Mouse (Mus musculus): ENCODE measurements at regions not wholly inside any gene's neighbourhood (a gene's known extent, or its start where the extent isn't known, plus 50 kb on each side); places are given as distances from the start of the nearest gene placed in this dataset.

DNA sequence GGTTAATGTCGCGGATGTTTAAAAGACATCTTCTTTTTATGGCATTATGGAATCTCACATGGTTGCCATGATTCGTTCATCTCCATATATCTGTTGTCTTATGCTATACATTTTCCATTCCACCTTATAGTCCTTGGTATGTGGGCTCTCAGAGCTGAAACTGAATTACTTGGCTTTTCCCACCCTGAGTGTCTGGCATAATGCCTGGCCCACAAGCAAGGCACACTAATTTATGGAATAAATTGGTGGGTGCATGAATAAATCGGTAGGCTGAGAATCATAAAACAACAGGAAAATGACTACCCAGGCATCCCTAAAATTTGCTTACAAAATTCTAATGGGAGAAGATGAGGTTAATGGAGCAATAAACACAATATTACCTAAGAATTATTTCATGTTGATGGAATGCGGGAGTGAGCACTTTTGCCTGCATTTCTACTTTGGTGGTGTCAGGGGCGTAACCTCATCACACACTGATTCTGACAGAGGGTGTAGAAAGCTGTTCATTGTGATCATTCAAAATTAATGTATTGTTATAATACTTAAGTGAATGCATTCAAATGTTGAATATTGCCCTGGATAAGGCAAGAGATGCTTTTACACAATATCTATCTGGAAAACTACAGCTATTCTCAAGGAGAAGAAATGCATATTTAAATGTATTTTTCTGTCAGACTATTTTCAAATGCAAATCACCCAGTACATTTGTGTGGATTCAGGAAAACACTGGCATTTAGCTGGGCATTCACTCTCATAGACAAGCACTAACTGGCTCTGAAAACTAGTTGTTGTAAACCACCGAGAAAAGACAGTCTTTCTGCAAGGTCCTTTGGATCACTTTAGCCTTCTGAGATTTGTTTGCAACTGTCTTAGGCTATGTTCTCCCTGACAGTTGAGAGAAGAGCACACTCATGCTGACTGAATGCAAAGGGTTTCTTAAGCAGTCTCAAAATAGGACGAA is 190.1 kb downstream of the Pcdh18 start:
- TF ChIP-seq POLR2A (IDR thresholded peaks at IDR 0.05; ENCODE audit: insufficient read depth, low read depth, low read length) (no peak), CTCF (IDR thresholded peaks at IDR 0.05; ENCODE audit: insufficient read depth, low read depth, low read length) (no peak)
- 61% methylated on average over 8 of the region's 8 CpGs for WGBS
- Histone ChIP-seq H3K4me1 (ENCODE audit: control insufficient read depth, insufficient read depth, low read length) (no peaks in the 10 kb centered on the region), H3K27ac (ENCODE audit: insufficient read depth, low read depth, low read length) (no peak overlapping the region), H3K4me3 (ENCODE audit: insufficient read depth, low read depth, low read length) (no peak overlapping the region)

DNA sequence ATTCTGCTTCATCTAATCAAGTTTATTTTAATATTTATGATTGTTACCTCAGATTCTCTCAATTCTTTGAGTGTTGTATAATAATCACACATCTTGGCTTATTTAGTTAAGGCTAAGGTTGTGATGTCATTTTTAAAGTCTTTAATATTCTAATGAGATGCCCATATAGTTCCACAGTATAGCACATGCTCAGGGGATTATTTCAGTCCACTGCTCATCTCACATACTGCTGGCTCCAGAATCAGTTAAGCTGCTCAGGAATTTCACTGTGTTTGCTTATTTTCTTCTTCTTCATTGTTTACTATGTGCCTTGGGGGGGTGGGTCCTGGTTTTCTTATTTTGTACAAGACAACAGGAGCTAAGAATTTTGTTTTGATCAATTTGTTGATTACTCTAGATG is 229.5 kb downstream of the Pcdh18 start:
- no peak for TF ChIP-seq POLR2A (IDR thresholded peaks at IDR 0.05; ENCODE audit: insufficient read depth, low read depth, low read length)
- no peak for TF ChIP-seq CTCF (IDR thresholded peaks at IDR 0.05; ENCODE audit: insufficient read depth, low read depth, low read length)
- Histone ChIP-seq H3K4me3 (ENCODE audit: insufficient read depth, low read depth, low read length) (no peak overlapping the region), H3K4me1 (ENCODE audit: control insufficient read depth, insufficient read depth, low read length) (no peaks in the 10 kb centered on the region), H3K27ac (ENCODE audit: insufficient read depth, low read depth, low read length) (no peak overlapping the region)

DNA sequence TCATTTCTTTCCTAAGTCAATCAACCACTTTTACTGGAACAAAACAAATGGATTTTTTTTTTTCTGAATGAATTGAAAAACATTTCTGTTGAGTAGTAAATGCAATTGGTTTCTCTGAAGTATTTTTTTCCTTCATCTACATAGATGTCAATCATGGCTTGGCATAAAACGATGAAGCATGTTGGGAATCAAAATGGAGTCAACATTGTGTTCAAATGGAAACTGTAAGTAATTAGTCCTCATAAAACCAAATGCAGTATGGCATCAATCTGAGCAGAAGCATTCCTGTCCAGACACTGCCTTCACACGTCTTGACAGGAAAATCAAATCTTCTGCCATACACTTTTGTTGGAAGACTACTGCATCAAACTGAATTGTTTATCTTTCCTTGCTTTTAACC is 237.0 kb downstream of the Pcdh18 start:
- Histone ChIP-seq H3K4me3 (ENCODE audit: insufficient read depth, low read depth, low read length) (no peak overlapping the region), H3K27ac (ENCODE audit: insufficient read depth, low read depth, low read length) (no peak overlapping the region), H3K4me1 (ENCODE audit: control insufficient read depth, insufficient read depth, low read length) (no peaks in the 10 kb centered on the region)
- WGBS: 72% methylated on average over 2 of the region's 2 CpGs
- TF ChIP-seq CTCF (IDR thresholded peaks at IDR 0.05; ENCODE audit: insufficient read depth, low read depth, low read length) (no peak), POLR2A (IDR thresholded peaks at IDR 0.05; ENCODE audit: insufficient read depth, low read depth, low read length) (no peak)

DNA sequence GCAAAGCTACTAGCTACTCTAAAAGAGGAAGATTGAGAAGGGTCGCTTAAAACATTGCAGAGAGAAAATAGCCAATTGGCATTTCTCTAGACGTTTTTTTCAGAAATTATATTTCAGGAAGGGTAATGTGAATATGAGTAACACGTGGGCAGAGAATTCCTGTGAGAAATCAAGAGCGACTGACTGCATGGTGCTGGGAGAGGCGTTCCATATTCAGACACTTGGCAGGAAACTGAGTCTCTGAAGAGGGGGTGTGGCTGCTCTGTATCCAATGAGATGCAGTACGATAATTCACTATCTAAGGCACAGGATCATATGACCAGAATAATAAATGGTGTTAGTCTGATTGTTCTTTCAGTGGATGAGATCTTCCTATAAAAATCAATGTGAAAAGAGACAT is 252.5 kb downstream of the Pcdh18 start:
- no peak overlapping the region for H3K4me3 ChIP-seq (ENCODE audit: insufficient read depth, low read depth, low read length)
- no peak overlapping the region for H3K27ac ChIP-seq (ENCODE audit: insufficient read depth, low read depth, low read length)
- TF ChIP-seq CTCF (IDR thresholded peaks at IDR 0.05; ENCODE audit: insufficient read depth, low read depth, low read length) (no peak), POLR2A (IDR thresholded peaks at IDR 0.05; ENCODE audit: insufficient read depth, low read depth, low read length) (no peak)
- WGBS: 66% methylated on average over 6 of the region's 6 CpGs
- H3K4me1 ChIP-seq (ENCODE audit: control insufficient read depth, insufficient read depth, low read length): no peaks in the 10 kb centered on the region

DNA sequence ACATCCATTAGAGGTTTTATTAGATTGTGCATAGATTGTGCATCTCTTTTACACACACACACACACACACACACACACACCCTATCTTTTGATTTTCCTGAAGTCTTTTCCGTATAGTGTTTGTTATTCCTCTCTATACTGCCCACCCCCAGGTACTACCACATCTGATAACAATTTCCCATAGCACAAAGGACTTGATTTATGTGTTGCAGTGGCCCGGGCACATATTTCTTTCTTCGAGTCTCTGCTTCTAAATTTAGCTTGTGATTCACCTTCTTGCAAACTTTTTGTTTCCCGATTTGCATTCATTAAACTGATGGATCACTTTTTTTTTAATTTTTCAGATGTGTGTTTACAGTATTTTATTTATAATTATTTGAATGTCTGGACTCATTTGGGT is 254.8 kb downstream of the Pcdh18 start:
- Histone ChIP-seq H3K4me1 (ENCODE audit: control insufficient read depth, insufficient read depth, low read length) (no peaks in the 10 kb centered on the region), H3K4me3 (ENCODE audit: insufficient read depth, low read depth, low read length) (no peak overlapping the region), H3K27ac (ENCODE audit: insufficient read depth, low read depth, low read length) (no peak overlapping the region)
- TF ChIP-seq CTCF (IDR thresholded peaks at IDR 0.05; ENCODE audit: insufficient read depth, low read depth, low read length) (no peak), POLR2A (IDR thresholded peaks at IDR 0.05; ENCODE audit: insufficient read depth, low read depth, low read length) (no peak)
- 73% methylated on average over 4 of the region's 4 CpGs for WGBS

DNA sequence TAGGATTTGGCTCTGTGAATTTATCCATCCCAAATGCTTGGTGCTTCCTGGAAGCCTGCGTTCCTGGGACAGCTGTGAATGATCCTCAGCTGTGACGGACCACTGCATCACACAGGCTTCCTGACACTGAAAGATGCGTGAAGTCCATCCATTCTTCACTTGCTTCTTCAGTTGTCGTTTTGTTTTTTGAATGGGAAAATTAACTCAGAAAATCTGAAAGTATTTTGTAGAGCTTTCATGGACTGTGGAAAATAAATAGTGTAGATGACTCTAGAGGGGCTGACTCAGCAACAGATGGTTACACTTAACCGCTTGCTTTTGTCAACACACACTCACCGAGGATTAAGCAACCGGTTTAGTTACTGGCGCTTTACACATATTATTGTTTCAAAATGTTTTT is 272.0 kb downstream of the Pcdh18 start:
- H3K4me3 ChIP-seq (ENCODE audit: insufficient read depth, low read depth, low read length): no peak overlapping the region
- H3K4me1 ChIP-seq (ENCODE audit: control insufficient read depth, insufficient read depth, low read length): no peaks in the 10 kb centered on the region
- TF ChIP-seq POLR2A (IDR thresholded peaks at IDR 0.05; ENCODE audit: insufficient read depth, low read depth, low read length): no peak
- TF ChIP-seq CTCF (IDR thresholded peaks at IDR 0.05; ENCODE audit: insufficient read depth, low read depth, low read length): no peak
- H3K27ac ChIP-seq (ENCODE audit: insufficient read depth, low read depth, low read length): no peak overlapping the region
- WGBS: 79% methylated on average over 8 of the region's 8 CpGs

Data from olfactory bulb, adult 2 months (tissue).